Mouse (Mus musculus) spleen, adult 2 months (tissue): Measurements from ENCODE around the gene Pakap. TPM values are rescaled to one million over a fixed set of nuclear protein-coding genes. Genes with fewer than 3 reads are reported as not detected.
A peak's percentile ranks its signal among the peaks of the same experiment; 100 is the strongest.

Source experiments
- DNase-seq, 2 experiments: peaks; one replicate each; pipeline versions ENCODE4 v3.0.0 to v3.0.0-alpha.2; 2012 to 2021; ENCODE audit warnings: low spot score in 2 of 2, low read depth in 1 of 2
- H3K27ac ChIP-seq: fragments of 200-500 bp; 2 replicates; pipeline ENCODE4 v1.5.1; 2012; ENCODE audit warnings: low read length, inconsistent platforms; ENCODE audit not compliant: insufficient read depth
- H3K27me3 ChIP-seq: fragments of 200-500 bp; 2 replicates; pipeline ENCODE4 v1.6.1; 2012; ENCODE audit warnings: mild to moderate bottlenecking, moderate library complexity, low read length, inconsistent platforms; ENCODE audit not compliant: control insufficient read depth, insufficient read depth
- H3K36me3 ChIP-seq: fragments of 200-500 bp; 2 replicates; pipeline ENCODE4 v1.6.1; 2012; ENCODE audit warnings: mild to moderate bottlenecking, low read length, inconsistent platforms; ENCODE audit not compliant: control insufficient read depth, insufficient read depth
- H3K4me1 ChIP-seq: fragments of 200-500 bp; 2 replicates; pipeline ENCODE4 v1.6.1; 2011; ENCODE audit warnings: inconsistent platforms; ENCODE audit not compliant: control insufficient read depth, insufficient read depth, insufficient read length
- H3K4me3 ChIP-seq: fragments of 200-500 bp; 2 replicates; pipeline ENCODE4 v1.5.1; 2011; ENCODE audit warnings: mild to moderate bottlenecking, inconsistent platforms; ENCODE audit not compliant: insufficient read depth, insufficient read length; ENCODE audit errors: extremely low read depth
- CTCF ChIP-seq: fragments of 200-500 bp; IDR thresholded peaks from 2 replicates; pipeline ENCODE4 v1.5.1; 2011; ENCODE audit warnings: mild to moderate bottlenecking, inconsistent platforms; ENCODE audit not compliant: insufficient read depth, insufficient read length, insufficient replicate concordance; ENCODE audit errors: extremely low read depth
- POLR2A ChIP-seq: fragments of 200-500 bp; IDR thresholded peaks from 2 replicates; pipeline ENCODE4 v1.6.1; 2011; ENCODE audit warnings: low read depth, low read length, inconsistent platforms
- WGBS: fragments of 180-500 bp; shearing (Covaris S2); methylation state at CpG from one replicate; pipeline ENCODE4 v1.1.7; 2018; 5-methylcytosine and 5-hydroxymethylcytosine counted together
- polyA plus RNA-seq: library from polyadenylated mRNA; depleted of rRNA; stranded (reverse); fragments of >200 nt; gene quantifications from 2 replicates; pipeline ENCODE4 v1.2.3, GENCODE M21; 2012

Pakap gene
- polyA plus RNA-seq, 1 experiment = 0.29 TPM

GRCm38 (mm10) chr4:57860204-57860611 lies 292.2 kb downstream of the Pakap start:
- TF ChIP-seq CTCF = no peak
- TF ChIP-seq POLR2A = no peak
- no peaks in the 10 kb centered on the region for H3K27me3 ChIP-seq
- DNase-seq = no peak
- peaks cover 5% of the 10 kb centered on the region; the same call in 1 of the 2 replicates for H3K4me1 ChIP-seq
- H3K36me3 ChIP-seq = peaks cover 13% of the 10 kb centered on the region
- no peak overlapping the region for H3K4me3 ChIP-seq
- H3K27ac ChIP-seq = no peak overlapping the region
- 58% methylated on average over 6 of the region's 6 CpGs for WGBS

DNA sequence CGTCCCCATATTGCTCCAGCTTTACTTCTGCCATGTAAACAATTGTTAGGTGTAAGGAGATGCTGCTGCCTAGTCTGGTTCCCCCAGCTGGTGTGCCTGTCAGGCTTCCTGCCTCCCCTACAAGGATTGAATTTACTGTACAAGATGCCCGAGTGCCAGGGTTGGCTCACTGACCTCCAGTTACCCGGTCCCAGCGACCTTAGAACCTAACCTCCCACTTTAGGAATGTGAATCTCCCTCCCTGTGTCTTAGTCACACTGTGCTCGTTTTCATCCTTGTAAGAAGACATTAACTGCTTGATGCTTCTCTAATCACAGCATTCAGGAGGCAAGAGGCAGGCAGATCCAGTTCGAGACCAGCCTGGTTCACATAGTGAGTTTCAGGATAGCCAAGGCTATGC lies 293.2 kb downstream of the Pakap start:
- Histone ChIP-seq H3K4me3 (no peak overlapping the region), H3K27me3 (no peaks in the 10 kb centered on the region), H3K4me1 (peaks cover 11% of the 10 kb centered on the region; the same call in 1 of the 2 replicates), H3K36me3 (peaks cover 7% of the 10 kb centered on the region), H3K27ac (no peak overlapping the region)
- TF ChIP-seq CTCF = no peak
- no peak for TF ChIP-seq POLR2A
- no peak for DNase-seq
- 75% methylated on average over 6 of the region's 6 CpGs for WGBS

GRCm38 (mm10) chr4:57861856-57862255 lies 293.9 kb downstream of the Pakap start:
- DNase-seq = no peak
- no peak overlapping the region for H3K27ac ChIP-seq

GRCm38 (mm10) chr4:57862269-57862986 lies 294.4 kb downstream of the Pakap start:
- WGBS = 47% methylated on average over 9 of the region's 9 CpGs
- TF ChIP-seq POLR2A (no peak), CTCF (no peak)
- Histone ChIP-seq H3K4me1 (peaks cover 18% of the 10 kb centered on the region; the same call in 1 of the 2 replicates), H3K27me3 (no peaks in the 10 kb centered on the region), H3K4me3 (no peak overlapping the region), H3K27ac (no peak overlapping the region), H3K36me3 (no peaks in the 10 kb centered on the region)
- peak; percentile 33 to 49 for DNase-seq

More at GRCm38 (mm10) chr4:57861856-57862255, 293.9 kb downstream of the Pakap start:
- WGBS = 35% methylated on average over 8 of the region's 8 CpGs
- TF ChIP-seq POLR2A (no peak), CTCF (no peak)
- no peak overlapping the region for H3K4me3 ChIP-seq
- peaks cover 3% of the 10 kb centered on the region; the same call in 1 of the 2 replicates for H3K36me3 ChIP-seq
- peaks cover 16% of the 10 kb centered on the region; the same call in 1 of the 2 replicates for H3K4me1 ChIP-seq
- H3K27me3 ChIP-seq = no peaks in the 10 kb centered on the region

- Histone ChIP-seq H3K4me3 (no peak overlapping the region), H3K4me1 (peaks cover 18% of the 10 kb centered on the region; the same call in 1 of the 2 replicates), H3K27me3 (no peaks in the 10 kb centered on the region), H3K27ac (no peak overlapping the region), H3K36me3 (no peaks in the 10 kb centered on the region)
- no peak for DNase-seq
- TF ChIP-seq POLR2A (no peak), CTCF (no peak)
- 17% methylated on average over 2 of the region's 2 CpGs for WGBS
Measured at GRCm38 (mm10) chr4:57866088-57866487, 298.1 kb downstream of the Pakap start.

- no peak overlapping the region; the same call in 1 of the 2 replicates for H3K4me3 ChIP-seq
- peaks cover 18% of the 10 kb centered on the region; the same call in 1 of the 2 replicates for H3K4me1 ChIP-seq
- H3K27me3 ChIP-seq = no peaks in the 10 kb centered on the region
- DNase-seq = peak in 1 of 2 experiments; percentile 16
- no peak for TF ChIP-seq POLR2A
- no peak for TF ChIP-seq CTCF
- H3K36me3 ChIP-seq = no peaks in the 10 kb centered on the region
- H3K27ac ChIP-seq = peak overlapping the region; percentile 43
- 35% methylated on average over 9 of the region's 9 CpGs for WGBS
Measured at GRCm38 (mm10) chr4:57866990-57867389, 299.0 kb downstream of the Pakap start.

- H3K4me1 ChIP-seq = peaks cover 17% of the 10 kb centered on the region; the same call in 1 of the 2 replicates
- TF ChIP-seq CTCF (no peak), POLR2A (no peak)
- peak; percentile 62 to 63 for DNase-seq
Measured at GRCm38 (mm10) chr4:57867454-57867853, 299.5 kb downstream of the Pakap start.

More at GRCm38 (mm10) chr4:57867454-57867853, 299.5 kb downstream of the Pakap start:
- no peaks in the 10 kb centered on the region for H3K27me3 ChIP-seq
- no peaks in the 10 kb centered on the region for H3K36me3 ChIP-seq
- peak overlapping the region; percentile 18; the same call in 1 of the 2 replicates for H3K27ac ChIP-seq
- no peak overlapping the region for H3K4me3 ChIP-seq
- 8% methylated on average over 10 of the region's 10 CpGs for WGBS
